Mouse (Mus musculus) layer of hippocampus, adult 11-12 months (tissue): ENCODE results near the gene Mettl23.
A peak's percentile ranks its signal among the peaks of the same experiment; 100 is the strongest.

Source experiments
- DNase-seq: peaks from one replicate; pipeline ENCODE4 v3.0.0; 2022; ENCODE audit warnings: low spot score

Mettl23 gene

GRCm38 (mm10) chr11:116843261-116844233 is at the start of gene Mettl23, which contains the start of gene Jmjd6:
Mettl23 (plus strand) TSS chr11:116843278.
Jmjd6 (minus strand) TSS chr11:116843449.
- peak; percentile 98 for DNase-seq

GRCm38 (mm10) chr11:116799364-116799763 is 43.7 kb upstream of the Mettl23 start:
- DNase-seq: peak; percentile 55

- DNase-seq: no peak
Measured at GRCm38 (mm10) chr11:116801106-116801505, 42.0 kb upstream of the Mettl23 start.

- no peak for DNase-seq
Measured at GRCm38 (mm10) chr11:116802709-116803108, 40.4 kb upstream of the Mettl23 start.

- no peak for DNase-seq
Measured at GRCm38 (mm10) chr11:116806136-116807071, 36.7 kb upstream of the Mettl23 start.

- no peak for DNase-seq
Measured at GRCm38 (mm10) chr11:116807116-116807515, 36.0 kb upstream of the Mettl23 start.

- no peak for DNase-seq
Measured at GRCm38 (mm10) chr11:116807526-116807925, 35.6 kb upstream of the Mettl23 start.

- peak; percentile 89 for DNase-seq
Measured at GRCm38 (mm10) chr11:116807938-116808606, 35.0 kb upstream of the Mettl23 start.

GRCm38 (mm10) chr11:116808811-116809395 is 34.2 kb upstream of the Mettl23 start:
- DNase-seq: no peak

- DNase-seq: no peak
Measured at GRCm38 (mm10) chr11:116809520-116809919, 33.6 kb upstream of the Mettl23 start.

GRCm38 (mm10) chr11:116810528-116810927 is 32.5 kb upstream of the Mettl23 start:
- DNase-seq: no peak

GRCm38 (mm10) chr11:116810983-116811901 is 31.8 kb upstream of the Mettl23 start:
- peak; percentile 77 for DNase-seq

GRCm38 (mm10) chr11:116812793-116813529 is 30.1 kb upstream of the Mettl23 start:
- DNase-seq: no peak

GRCm38 (mm10) chr11:116813610-116814009 is 29.5 kb upstream of the Mettl23 start:
- no peak for DNase-seq

GRCm38 (mm10) chr11:116814076-116814883 is 28.8 kb upstream of the Mettl23 start:
- no peak for DNase-seq

- DNase-seq: no peak
Measured at GRCm38 (mm10) chr11:116814884-116815415, 28.1 kb upstream of the Mettl23 start.

- DNase-seq: no peak
Measured at GRCm38 (mm10) chr11:116816769-116817168, 26.3 kb upstream of the Mettl23 start.

GRCm38 (mm10) chr11:116817567-116817966 is 25.5 kb upstream of the Mettl23 start:
- no peak for DNase-seq
